Mouse (Mus musculus) CH12.LX (cell line): ENCODE data around the gene Slc25a19. TPM values are rescaled to one million over a fixed set of nuclear protein-coding genes. Genes with fewer than 3 reads are reported as not detected.

Source experiments
- DNase-seq: peaks from one replicate; pipeline ENCODE4 v3.0.0-alpha.2; 2013; ENCODE audit errors: extremely low read depth
- H3K27ac ChIP-seq: 2 replicates; pipeline ENCODE4 v1.5.1; 2012; ENCODE audit warnings: low read depth, mild to moderate bottlenecking, control low read depth, moderate library complexity; ENCODE audit not compliant: insufficient read depth
- H3K27me3 ChIP-seq: replicated peaks from 2 replicates; pipeline ENCODE3; 2012; ENCODE audit warnings: inconsistent platforms
- H3K36me3 ChIP-seq, 2 experiments: replicated peaks in 1 of 2; 2 replicates each; pipeline versions ENCODE3 to v1.6.1; 2012; ENCODE audit warnings: inconsistent platforms in 1 of 2, low read length in 1 of 2, mild to moderate bottlenecking in 1 of 2, mixed read lengths in 1 of 2, moderate library complexity in 1 of 2; ENCODE audit not compliant: control insufficient read depth in 1 of 2, insufficient read depth in 1 of 2
- H3K4me1 ChIP-seq, 2 experiments: 2 replicates each; pipeline ENCODE4 v1.6.1; 2012; ENCODE audit warnings: inconsistent platforms in 1 of 2, moderate library complexity in 1 of 2; ENCODE audit not compliant: insufficient read depth in 2 of 2, control insufficient read depth in 1 of 2
- H3K4me2 ChIP-seq: 2 replicates; pipeline ENCODE4 v1.6.1; 2012; ENCODE audit warnings: low read depth, mild to moderate bottlenecking, control low read depth; ENCODE audit not compliant: poor library complexity, insufficient read depth, severe bottlenecking
- H3K4me3 ChIP-seq, 3 experiments: fragments of 150-350 bp in 1 of 3; sonication (generic) in 1 of 3; replicated peaks in 1 of 3; 2 replicates each; pipeline versions ENCODE3 to v1.5.1; 2011 to 2012; ENCODE audit warnings: low read depth in 2 of 3, low read length in 2 of 3, mild to moderate bottlenecking in 2 of 3, moderate library complexity in 2 of 3, control low read depth in 1 of 3, improper control_type of control experiment in 1 of 3, inconsistent platforms in 1 of 3, mixed read lengths in 1 of 3; ENCODE audit not compliant: poor library complexity in 1 of 3
- H3K79me2 ChIP-seq: replicated peaks from 2 replicates; pipeline ENCODE4 v1.6.1; 2012; ENCODE audit warnings: mild to moderate bottlenecking, moderate library complexity; ENCODE audit not compliant: control insufficient read depth, poor library complexity, insufficient read depth, severe bottlenecking; ENCODE audit errors: extremely low read depth
- H3K9ac ChIP-seq: 2 replicates; pipeline ENCODE4 v1.6.1; 2012; ENCODE audit warnings: low read depth, mild to moderate bottlenecking, control low read depth, moderate library complexity; ENCODE audit not compliant: insufficient read depth
- H3K9me3 ChIP-seq: replicated peaks from 2 replicates; pipeline ENCODE3; 2012; ENCODE audit warnings: low read length, inconsistent platforms, mixed read lengths
- CHD2 ChIP-seq: IDR thresholded peaks from 2 replicates; pipeline ENCODE4 v1.6.1; 2011; ENCODE audit warnings: low read length, improper control_type of control experiment
- CTCF ChIP-seq, 2 experiments: IDR thresholded peaks in 1 of 2; conservative IDR thresholded peaks in 1 of 2; 2 replicates each; pipeline ENCODE4 v1.5.1; 2011 to 2012; ENCODE audit warnings: low read depth in 2 of 2, low read length in 2 of 2, improper control_type of control experiment in 1 of 2, inconsistent platforms in 1 of 2, mild to moderate bottlenecking in 1 of 2, moderate library complexity in 1 of 2
- ELF1 ChIP-seq: IDR thresholded peaks from 2 replicates; pipeline ENCODE4 v1.6.1; 2014; ENCODE audit warnings: low read depth, mild to moderate bottlenecking, inconsistent platforms, low read length, improper control_type of control experiment
- EP300 ChIP-seq: IDR thresholded peaks from 2 replicates; pipeline ENCODE4 v1.6.1; 2011; ENCODE audit warnings: low read length, improper control_type of control experiment
- GABPA ChIP-seq: IDR thresholded peaks from 2 replicates; pipeline ENCODE4 v1.6.1; 2012; ENCODE audit warnings: low read depth, low read length, improper control_type of control experiment, inconsistent platforms; ENCODE audit not compliant: insufficient replicate concordance
- HCFC1 ChIP-seq: IDR thresholded peaks from 2 replicates; pipeline ENCODE4 v1.6.1; 2012; ENCODE audit warnings: low read depth, mild to moderate bottlenecking, inconsistent platforms, low read length, improper control_type of control experiment
- JUN ChIP-seq: IDR thresholded peaks from 2 replicates; pipeline ENCODE4 v1.6.1; 2011; ENCODE audit warnings: low read depth, mild to moderate bottlenecking, low read length, improper control_type of control experiment, moderate library complexity; ENCODE audit not compliant: insufficient read depth
- JUND ChIP-seq: conservative IDR thresholded peaks from 2 replicates; pipeline ENCODE4 v1.6.1; 2011; ENCODE audit warnings: low read depth, low read length, improper control_type of control experiment
- KAT2A ChIP-seq: IDR thresholded peaks from 2 replicates; pipeline ENCODE4 v1.6.1; 2012; ENCODE audit warnings: low read length, improper control_type of control experiment, inconsistent platforms; ENCODE audit not compliant: insufficient replicate concordance
- MAFK ChIP-seq: IDR thresholded peaks from 2 replicates; pipeline ENCODE4 v1.6.1; 2011; ENCODE audit warnings: low read length, improper control_type of control experiment; ENCODE audit not compliant: insufficient replicate concordance
- MAX ChIP-seq: IDR thresholded peaks from 2 replicates; pipeline ENCODE4 v1.6.1; 2011; ENCODE audit warnings: low read length, improper control_type of control experiment
- MEF2A ChIP-seq: IDR thresholded peaks from 2 replicates; pipeline ENCODE4 v1.6.1; 2014; ENCODE audit warnings: low read depth, mild to moderate bottlenecking, inconsistent platforms, low read length, improper control_type of control experiment, borderline replicate concordance
- MYC ChIP-seq: IDR thresholded peaks from 2 replicates; pipeline ENCODE4 v1.6.1; 2011; ENCODE audit warnings: low read depth, mild to moderate bottlenecking, improper control_type of control experiment, low read length
- NELFE ChIP-seq: IDR thresholded peaks from 2 replicates; pipeline ENCODE4 v1.6.1; 2011; ENCODE audit warnings: low read depth, low read length, improper control_type of control experiment
- NRF1 ChIP-seq: IDR thresholded peaks from 2 replicates; pipeline ENCODE4 v1.6.1; 2014; ENCODE audit warnings: low read depth, mild to moderate bottlenecking, inconsistent platforms, low read length, improper control_type of control experiment, moderate library complexity
- PAX5 ChIP-seq: IDR thresholded peaks from 2 replicates; pipeline ENCODE4 v1.6.1; 2012; ENCODE audit warnings: low read length, inconsistent platforms, mixed read lengths
- SIN3A ChIP-seq: IDR thresholded peaks from 2 replicates; pipeline ENCODE4 v1.6.1; 2012; ENCODE audit warnings: low read length, improper control_type of control experiment, inconsistent platforms
- TBP ChIP-seq: conservative IDR thresholded peaks from 2 replicates; pipeline ENCODE4 v1.6.1; 2011; ENCODE audit warnings: low read depth, low read length, improper control_type of control experiment
- TCF12 ChIP-seq: IDR thresholded peaks from 2 replicates; pipeline ENCODE4 v1.6.1; 2014; ENCODE audit warnings: low read depth, mild to moderate bottlenecking, inconsistent platforms, low read length, improper control_type of control experiment
- USF2 ChIP-seq: conservative IDR thresholded peaks from 2 replicates; pipeline ENCODE4 v1.6.1; 2011; ENCODE audit warnings: low read depth, low read length, improper control_type of control experiment
- ZNF384 ChIP-seq: IDR thresholded peaks from 2 replicates; pipeline ENCODE4 v1.6.1; 2012; ENCODE audit warnings: low read depth, low read length, improper control_type of control experiment, inconsistent platforms
- dilution Hi-C: fragments of 300-500 bp; cut with MboI; formaldehyde crosslinking; loops from 2 replicates; pipeline ENCODE4 v1.14.3; 2020; ENCODE audit warnings: low sequenced_read_pairs; ENCODE audit not compliant: extremely low pct_unique_long_range_greater_than_20kb, extremely low pct_ligation_motif_present
- in situ Hi-C: fragments of 300-500 bp; cut with MboI; formaldehyde crosslinking; loops from 3 replicates; pipeline ENCODE4 v1.14.3; 2019; ENCODE audit warnings: low sequenced_read_pairs, low pct_ligation_motif_present, low pct_unique_long_range_greater_than_20kb, mixed read lengths
- polyA plus RNA-seq: library from polyadenylated mRNA; unstranded; fragments of >175 nt; gene quantifications from 2 replicates; pipeline ENCODE4 v1.2.1, GENCODE M21; 2012; ENCODE audit warnings: low read depth; ENCODE audit not compliant: insufficient read length
- total RNA-seq, 2 experiments: library from RNA; depleted of rRNA; stranded (reverse); fragments of 300-350 nt in 1 of 2; fragments of >200 nt in 1 of 2; gene quantifications; 2 replicates each; pipeline ENCODE4 v1.2.3; 2012 to 2014

Gene Slc25a19
- total and polyA plus RNA-seq, 3 experiments: 277 to 398 (median 278) TPM

DNA sequence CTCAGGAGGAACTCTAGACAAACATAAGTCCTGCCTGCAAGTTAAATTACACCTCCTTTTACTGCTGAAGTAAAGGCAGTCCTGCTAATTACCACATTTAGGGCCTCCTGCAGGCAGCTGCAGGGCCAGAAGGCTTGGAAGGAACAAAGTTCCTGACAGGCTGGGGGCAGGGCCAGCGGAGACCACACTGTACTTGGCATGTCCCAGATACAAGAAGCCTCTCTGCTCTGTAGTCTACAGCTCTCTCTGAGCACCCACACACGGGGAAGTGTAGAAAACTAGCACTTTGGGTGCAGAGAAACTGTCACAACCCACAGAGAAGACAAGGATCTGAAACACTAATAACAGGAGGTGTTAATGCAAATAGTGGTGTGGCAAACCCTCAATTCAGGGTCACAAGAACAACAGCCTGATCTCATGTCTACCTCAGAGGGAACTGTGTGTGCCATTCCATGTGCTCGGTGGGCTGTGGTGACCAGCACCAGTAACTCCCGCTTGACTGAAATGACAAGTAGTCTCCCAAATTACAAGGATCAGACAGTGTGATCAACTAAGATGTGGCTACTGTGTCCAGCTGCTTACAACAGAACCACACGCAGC, 42.5 kb upstream of the Slc25a19 start (continued):
- peak; percentile 85 for TF ChIP-seq SIN3A
- TF ChIP-seq ELF1: peak; percentile 7; the same call in 1 of the 2 replicates
- no peak for TF ChIP-seq NELFE
- TF ChIP-seq JUND: peak; percentile 78
- no peak for TF ChIP-seq MEF2A
- no peak for TF ChIP-seq PAX5
- peak; percentile 88 for TF ChIP-seq MAX
- TF ChIP-seq JUN: peak; percentile 36; the same call in 1 of the 2 replicates
- TF ChIP-seq TBP: 0 out of 2 replicates have a peak, but pooled peaks have one; percentile 28
- peak; percentile 56; the same call in 1 of the 2 replicates for TF ChIP-seq TCF12

GRCm38 (mm10) chr11:115663676-115664335, 35.7 kb upstream of the Slc25a19 start:
- no peak overlapping the region for H3K9ac ChIP-seq
- no peak for TF ChIP-seq CTCF (conservative IDR thresholded peaks at IDR 0.05 in 1 of 2, IDR thresholded peaks at IDR 0.05 in 1 of 2; ENCODE audit: low read depth in 2 of 2, low read length in 2 of 2)
- no peak for TF ChIP-seq PAX5
- TF ChIP-seq MAFK: no peak
- peak; percentile 65 for TF ChIP-seq ZNF384
- TF ChIP-seq EP300: no peak
- H3K27me3 ChIP-seq: no peaks in the 10 kb centered on the region
- H3K36me3 ChIP-seq: peaks cover 41 to 77% of the 10 kb centered on the region in 2 experiments
- peaks cover 19 to 64% of the 10 kb centered on the region in 2 experiments for H3K4me1 ChIP-seq
- no peak overlapping the region for H3K4me3 ChIP-seq
- in situ Hi-C loops: no loop called here
- peak overlapping the region; percentile 38 for H3K27ac ChIP-seq
- no peak for DNase-seq
- no peak overlapping the region for H3K4me2 ChIP-seq
- H3K79me2 ChIP-seq: peaks cover 97% of the 10 kb centered on the region
- dilution Hi-C loops: no loop called here
- peaks cover 11% of the 10 kb centered on the region for H3K9me3 ChIP-seq

DNA sequence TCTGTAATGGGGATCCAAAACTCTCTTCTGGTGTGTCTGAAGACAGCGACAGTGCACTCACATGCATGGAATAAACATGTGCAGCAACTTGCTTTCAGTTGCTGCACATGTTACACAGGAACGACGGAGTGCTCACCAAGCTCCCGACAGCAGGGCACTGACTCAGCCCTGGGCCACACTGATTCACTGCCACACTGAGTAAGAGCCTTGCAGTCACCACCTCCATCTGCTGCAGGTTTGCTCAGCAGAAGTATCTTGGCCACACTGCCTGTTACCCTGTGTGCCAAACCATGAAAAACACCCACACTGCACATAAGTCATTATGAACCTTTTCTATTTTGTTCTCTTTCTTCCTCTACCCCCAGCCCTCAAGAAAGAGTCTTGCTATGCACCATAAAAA, 32.3 kb upstream of the Slc25a19 start:
- no peak for DNase-seq

More for the DNA sequence above, 32.3 kb upstream of the Slc25a19 start:
- peaks cover 12 to 58% of the 10 kb centered on the region in 2 experiments for H3K4me1 ChIP-seq
- no peak overlapping the region for H3K4me2 ChIP-seq
- H3K27me3 ChIP-seq: no peaks in the 10 kb centered on the region
- H3K36me3 ChIP-seq: peaks cover 45 to 78% of the 10 kb centered on the region in 2 experiments
- H3K9me3 ChIP-seq: peaks cover 11% of the 10 kb centered on the region
- no peak overlapping the region for H3K27ac ChIP-seq
- in situ Hi-C loops (no loop called here), dilution Hi-C loops (no loop called here)
- H3K79me2 ChIP-seq: peaks cover 96% of the 10 kb centered on the region
- no peak overlapping the region for H3K4me3 ChIP-seq
- no peak overlapping the region for H3K9ac ChIP-seq
- no peak for TF ChIP-seq HCFC1
- TF ChIP-seq GABPA: no peak
- no peak for TF ChIP-seq MYC
- TF ChIP-seq NRF1: no peak
- TF ChIP-seq CHD2: no peak
- no peak for TF ChIP-seq USF2
- TF ChIP-seq KAT2A: no peak
- no peak for TF ChIP-seq EP300
